Mouse (Mus musculus) liver, embryonic 14.5 days (tissue): Measurements from ENCODE around the gene Arid1b. TPM values are rescaled to one million over a fixed set of nuclear protein-coding genes. Genes with fewer than 3 reads are reported as not detected.

Source experiments
- ATAC-seq: fragments of 200-750 bp; cut with Nextera tagmentation; 2 replicates; pipeline ENCODE4 v1.8.0; 2017; ENCODE audit warnings: moderate number of reproducible peaks, mild to moderate bottlenecking, moderate library complexity; ENCODE audit not compliant: insufficient read depth
- DNase-seq, 3 experiments: peaks; one replicate each; pipeline ENCODE4 v3.0.0-alpha.2; 2012 to 2013; ENCODE audit warnings: low read depth in 3 of 3, low spot score in 3 of 3
- H3K27ac ChIP-seq: fragments of 300-500 bp; sonication (generic); 2 replicates; pipeline ENCODE4 v1.5.1; 2014; ENCODE audit warnings: moderate library complexity, mild to moderate bottlenecking, control low read depth, inconsistent platforms
- H3K27me3 ChIP-seq: fragments of 300-500 bp; sonication (generic); 2 replicates; pipeline ENCODE4 v1.6.1; 2014; ENCODE audit warnings: mild to moderate bottlenecking, low read length, moderate library complexity; ENCODE audit not compliant: control insufficient read depth, insufficient read depth
- H3K36me3 ChIP-seq: fragments of 300-500 bp; sonication (generic); replicated peaks from 2 replicates; pipeline ENCODE4 v1.6.1; 2014; ENCODE audit warnings: low read depth; ENCODE audit not compliant: control insufficient read depth, insufficient read depth
- H3K4me1 ChIP-seq, 2 experiments: fragments of 200-500 bp in 1 of 2; fragments of 300-500 bp in 1 of 2; sonication (generic) in 1 of 2; replicated peaks; 2 replicates each; pipeline ENCODE4 v1.6.1; 2012 to 2014; ENCODE audit warnings: antibody characterized with exemption in 1 of 2, inconsistent platforms in 1 of 2, low read length in 1 of 2; ENCODE audit not compliant: control insufficient read depth in 2 of 2, insufficient read depth in 2 of 2
- H3K4me2 ChIP-seq: fragments of 300-500 bp; sonication (generic); 2 replicates; pipeline ENCODE4 v1.6.1; 2014; ENCODE audit warnings: low read depth, mild to moderate bottlenecking, control low read depth, moderate library complexity
- H3K4me3 ChIP-seq, 2 experiments: fragments of 200-500 bp in 1 of 2; fragments of 300-500 bp in 1 of 2; sonication (generic) in 1 of 2; 2 replicates each; pipeline ENCODE4 v1.5.1; 2012 to 2014; ENCODE audit warnings: low read depth in 2 of 2, low read length in 2 of 2, mild to moderate bottlenecking in 2 of 2, control low read depth in 1 of 2, inconsistent platforms in 1 of 2, moderate library complexity in 1 of 2; ENCODE audit not compliant: insufficient read depth in 1 of 2
- H3K9ac ChIP-seq: fragments of 300-500 bp; sonication (generic); replicated peaks from 2 replicates; pipeline ENCODE4 v1.6.1; 2014; ENCODE audit warnings: mild to moderate bottlenecking, control low read depth, moderate library complexity
- H3K9me3 ChIP-seq: fragments of 300-500 bp; sonication (generic); 2 replicates; pipeline ENCODE4 v1.6.1; 2016; ENCODE audit warnings: low read length, mixed read lengths; ENCODE audit not compliant: control insufficient read depth
- CTCF ChIP-seq: IDR thresholded peaks from 2 replicates; pipeline ENCODE4 v1.5.1; 2016; ENCODE audit warnings: antibody characterized with exemption, low read depth, control low read depth
- EP300 ChIP-seq: IDR thresholded peaks from 2 replicates; pipeline ENCODE4 v1.6.1; 2016; ENCODE audit warnings: antibody characterized with exemption, low read depth
- WGBS: fragments of 180-500 bp; shearing (Covaris S2); extraction: QIAGEN DNeasy Blood & Tissue Kit; methylation state at CpG from one replicate; pipeline ENCODE4 v1.1.7; 2014; ENCODE audit not compliant: insufficient replicate concordance; 5-methylcytosine and 5-hydroxymethylcytosine counted together
- polyA plus RNA-seq, 2 experiments: library from polyadenylated mRNA; depleted of rRNA in 1 of 2; stranded (reverse) in 1 of 2; unstranded in 1 of 2; fragments of >200 nt; fragmentation: Nextera tagmentation in 1 of 2; extraction: Ambion mirVana in 1 of 2; gene quantifications; 2 replicates each; pipeline versions ENCODE4 v1.2.1 to v1.2.3; 2012 to 2014

The Arid1b gene
- polyA plus RNA-seq, 2 experiments = 2.6 to 3.1 TPM

DNA sequence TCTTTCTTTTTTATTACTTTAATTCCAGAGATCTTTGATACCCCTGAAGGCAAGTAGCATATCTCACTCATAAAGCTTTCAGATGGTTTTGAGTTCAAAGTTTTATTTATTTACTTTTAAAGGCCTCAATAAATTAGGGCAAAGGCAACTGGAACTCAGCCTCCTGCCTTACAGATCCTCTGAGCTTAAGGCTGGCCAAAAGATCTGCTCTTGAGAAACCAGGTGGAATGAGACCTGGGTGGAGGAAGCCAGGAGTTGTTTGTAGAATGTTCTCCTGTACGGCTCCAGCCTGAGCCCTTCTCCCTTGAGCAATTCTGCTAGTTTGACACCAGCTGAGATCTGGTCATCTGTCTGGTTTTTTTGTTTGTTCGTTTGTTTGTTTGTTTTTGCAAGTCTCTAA lies 46.7 kb upstream of the Arid1b start:
- 47% methylated on average over 2 of the region's 2 CpGs for WGBS
- no peak overlapping the region for H3K27ac ChIP-seq
- H3K4me1 ChIP-seq = 0 out of 4 replicates have a peak, but pooled peaks cover 0 to 2% of the 10 kb centered on the region in 2 experiments
- H3K9me3 ChIP-seq = no peaks in the 10 kb centered on the region
- no peak overlapping the region for H3K4me3 ChIP-seq
- ATAC-seq (no peak), DNase-seq (no peak)
- no peak overlapping the region for H3K9ac ChIP-seq
- TF ChIP-seq CTCF = no peak
- no peak for TF ChIP-seq EP300
- H3K4me2 ChIP-seq = no peak overlapping the region
- no peaks in the 10 kb centered on the region for H3K27me3 ChIP-seq
- H3K36me3 ChIP-seq = no peaks in the 10 kb centered on the region

DNA sequence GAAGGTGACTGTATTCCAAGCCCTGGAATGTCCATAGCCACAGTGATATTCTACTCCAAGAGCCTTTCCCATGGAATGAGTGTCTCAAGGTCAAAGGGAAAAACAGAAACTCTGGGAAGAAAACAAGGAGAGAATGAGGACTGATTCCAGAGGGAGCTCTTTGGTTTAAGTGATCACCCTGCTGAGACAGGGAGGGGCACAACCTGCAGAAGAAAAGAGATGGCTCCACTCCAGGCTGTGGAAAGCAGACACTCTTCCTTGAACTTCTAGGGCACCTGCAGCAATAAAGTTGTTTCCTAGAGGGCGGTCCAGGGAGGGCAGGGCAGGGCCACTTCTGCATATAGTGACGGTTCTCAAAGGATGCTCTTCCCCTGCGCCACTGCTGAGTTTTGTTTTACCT lies 45.6 kb upstream of the Arid1b start:
- TF ChIP-seq EP300 (no peak), CTCF (no peak)
- no peaks in the 10 kb centered on the region for H3K9me3 ChIP-seq
- no peak overlapping the region for H3K9ac ChIP-seq
- no peak for DNase-seq
- ATAC-seq = no peak
- no peaks in the 10 kb centered on the region for H3K27me3 ChIP-seq
- H3K4me1 ChIP-seq = 0 out of 4 replicates have a peak, but pooled peaks cover 0 to 2% of the 10 kb centered on the region in 2 experiments
- H3K4me2 ChIP-seq = no peak overlapping the region
- H3K27ac ChIP-seq = no peak overlapping the region
- H3K36me3 ChIP-seq = no peaks in the 10 kb centered on the region
- no peak overlapping the region for H3K4me3 ChIP-seq
- WGBS = 43% methylated on average over 3 of the region's 3 CpGs

DNA sequence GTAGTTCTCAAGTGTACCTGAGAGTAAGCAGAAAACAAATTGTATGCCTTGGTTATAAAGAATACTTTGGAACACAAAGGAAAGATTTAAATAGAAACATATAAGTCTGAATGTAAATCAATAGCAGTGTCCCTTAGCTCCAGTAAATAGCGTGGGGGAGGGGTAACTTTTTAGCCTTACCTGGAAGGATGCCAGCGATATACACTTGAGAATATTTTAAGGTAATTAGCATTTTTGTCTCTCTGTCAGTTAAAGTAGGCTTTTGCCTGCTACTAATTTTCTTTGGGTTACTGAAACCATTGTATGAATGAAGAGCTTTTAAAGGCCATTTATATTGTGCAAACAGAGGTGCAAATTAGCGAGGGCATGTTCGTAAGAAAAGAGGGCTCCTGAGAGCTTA lies 39.7 kb upstream of the Arid1b start:
- Histone ChIP-seq H3K27me3 (no peaks in the 10 kb centered on the region), H3K36me3 (no peaks in the 10 kb centered on the region), H3K4me3 (no peak overlapping the region), H3K9ac (no peak overlapping the region), H3K27ac (no peak overlapping the region), H3K9me3 (no peaks in the 10 kb centered on the region), H3K4me2 (no peak overlapping the region), H3K4me1 (no peaks in the 10 kb centered on the region)
- TF ChIP-seq CTCF (no peak), EP300 (no peak)
- 72% methylated on average over 4 of the region's 4 CpGs for WGBS
- DNase-seq = no peak
- ATAC-seq = no peak

- ATAC-seq = no peak
- no peak overlapping the region for H3K9ac ChIP-seq
- no peak overlapping the region for H3K4me2 ChIP-seq
- H3K27me3 ChIP-seq = no peaks in the 10 kb centered on the region
- no peaks in the 10 kb centered on the region for H3K36me3 ChIP-seq
- H3K27ac ChIP-seq = no peak overlapping the region
- H3K4me1 ChIP-seq = no peaks in the 10 kb centered on the region
- no peak overlapping the region for H3K4me3 ChIP-seq
- no peaks in the 10 kb centered on the region for H3K9me3 ChIP-seq
- 65% methylated on average over 10 of the region's 10 CpGs for WGBS
- no peak for TF ChIP-seq CTCF
- no peak for TF ChIP-seq EP300
- no peak for DNase-seq
These were observed 29.8 kb upstream of the Arid1b start for GRCm38 (mm10) chr17:4964192-4964877.

GRCm38 (mm10) chr17:4967201-4967600 lies 26.9 kb upstream of the Arid1b start:
- Histone ChIP-seq H3K9ac (no peak overlapping the region), H3K27me3 (no peaks in the 10 kb centered on the region), H3K36me3 (no peaks in the 10 kb centered on the region), H3K9me3 (no peaks in the 10 kb centered on the region), H3K4me1 (no peaks in the 10 kb centered on the region), H3K4me3 (no peak overlapping the region), H3K4me2 (no peak overlapping the region), H3K27ac (no peak overlapping the region)
- DNase-seq (no peak), ATAC-seq (no peak)
- TF ChIP-seq CTCF (no peak), EP300 (no peak)
- WGBS = 35% methylated on average over 4 of the region's 4 CpGs
